Mouse (Mus musculus) retina, adult 2 months (tissue): ENCODE data around the gene Alkbh2.

Experiments used
- DNase-seq: peaks from one replicate; pipeline ENCODE4 v3.0.0-alpha.2; 2012; ENCODE audit warnings: low read depth, low spot score

The Alkbh2 gene

DNA sequence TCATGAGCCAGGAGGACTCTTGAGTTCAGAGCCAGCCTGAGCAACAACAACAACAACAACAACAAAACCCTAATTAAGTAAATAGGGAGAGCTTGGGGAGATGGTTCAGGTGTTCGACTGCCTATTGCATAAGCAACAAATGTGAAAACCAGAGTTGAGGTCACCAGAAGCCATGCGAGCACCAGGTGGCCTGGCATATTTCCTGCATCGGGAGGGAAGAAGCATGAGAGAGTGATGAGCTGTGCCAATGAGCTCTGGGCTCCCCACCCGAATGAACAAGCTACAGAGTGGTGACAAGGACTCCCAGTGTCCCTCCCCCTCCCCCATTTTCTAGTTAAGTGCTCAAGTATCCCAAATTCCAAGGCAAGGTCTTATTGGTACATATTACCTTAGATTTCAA, 26.1 kb downstream of the Alkbh2 start:
- DNase-seq = no peak

DNA sequence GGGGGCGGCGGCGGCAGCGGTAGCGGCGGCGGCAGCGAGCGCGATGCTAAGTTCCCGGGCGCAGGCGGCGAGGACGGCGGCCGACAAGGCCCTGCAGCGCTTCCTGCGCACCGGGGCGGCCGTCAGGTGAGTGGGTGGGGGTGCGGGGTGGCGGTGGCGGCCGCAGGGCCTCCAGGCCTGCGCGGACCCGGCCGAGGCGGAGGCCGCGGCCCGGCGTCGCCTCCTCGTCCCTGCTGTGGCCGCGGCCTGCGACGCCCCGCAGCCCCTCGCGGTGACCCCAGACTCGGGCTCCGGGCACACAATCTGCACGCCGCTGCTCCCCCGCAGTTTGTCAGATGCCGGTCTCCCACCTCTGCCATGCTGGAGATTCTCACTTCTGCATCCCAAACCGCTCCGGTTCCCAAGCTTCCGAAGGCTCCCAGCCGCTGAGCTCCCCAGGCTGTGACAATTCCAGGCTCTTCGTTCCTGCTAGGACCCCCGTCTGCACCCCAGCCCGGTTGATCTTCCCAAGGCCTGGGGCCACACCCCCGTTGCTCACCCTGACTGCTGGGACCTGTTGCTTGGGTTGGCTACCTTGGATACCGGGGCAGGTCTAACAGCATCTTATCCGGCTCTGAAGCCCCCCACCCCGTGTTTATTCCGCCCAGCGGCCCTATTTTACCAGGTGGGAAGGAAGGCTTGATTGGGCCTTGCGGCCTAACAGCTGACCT, 27.5 kb downstream of the Alkbh2 start:
- DNase-seq = no peak

DNA sequence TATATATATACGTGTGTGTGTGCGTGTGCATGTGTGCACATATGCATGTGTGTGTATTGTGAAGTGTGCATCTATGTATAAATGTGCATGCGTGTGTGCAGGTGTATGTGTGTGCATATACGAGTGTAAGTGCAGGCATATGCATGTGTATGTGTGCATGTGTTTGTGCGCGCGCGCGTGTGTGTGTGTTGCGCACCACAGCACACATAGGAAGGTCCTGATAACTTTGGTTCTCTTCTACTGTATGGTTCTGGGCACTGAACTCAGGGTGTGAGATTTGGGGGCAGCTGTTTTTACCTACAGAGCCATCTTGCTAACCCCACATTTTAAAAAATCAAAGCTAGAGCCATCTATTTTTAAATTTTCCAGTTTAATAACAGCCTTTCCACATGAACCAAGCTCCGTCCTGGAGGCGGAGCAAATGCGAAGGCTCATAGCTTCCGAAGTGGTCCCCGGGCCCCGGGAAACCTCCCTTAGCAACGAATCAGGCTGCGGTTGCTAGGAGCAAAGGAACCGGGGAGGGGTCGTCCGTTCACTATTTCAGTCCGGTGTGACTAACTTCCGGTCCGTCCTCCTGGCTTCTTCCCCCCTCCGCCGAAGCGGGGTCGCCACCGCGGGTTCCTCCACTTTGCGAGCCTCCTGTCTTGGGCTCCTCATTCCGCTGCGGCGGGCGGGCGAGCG, 28.2 kb downstream of the Alkbh2 start:
- DNase-seq = peak; percentile 86

DNA sequence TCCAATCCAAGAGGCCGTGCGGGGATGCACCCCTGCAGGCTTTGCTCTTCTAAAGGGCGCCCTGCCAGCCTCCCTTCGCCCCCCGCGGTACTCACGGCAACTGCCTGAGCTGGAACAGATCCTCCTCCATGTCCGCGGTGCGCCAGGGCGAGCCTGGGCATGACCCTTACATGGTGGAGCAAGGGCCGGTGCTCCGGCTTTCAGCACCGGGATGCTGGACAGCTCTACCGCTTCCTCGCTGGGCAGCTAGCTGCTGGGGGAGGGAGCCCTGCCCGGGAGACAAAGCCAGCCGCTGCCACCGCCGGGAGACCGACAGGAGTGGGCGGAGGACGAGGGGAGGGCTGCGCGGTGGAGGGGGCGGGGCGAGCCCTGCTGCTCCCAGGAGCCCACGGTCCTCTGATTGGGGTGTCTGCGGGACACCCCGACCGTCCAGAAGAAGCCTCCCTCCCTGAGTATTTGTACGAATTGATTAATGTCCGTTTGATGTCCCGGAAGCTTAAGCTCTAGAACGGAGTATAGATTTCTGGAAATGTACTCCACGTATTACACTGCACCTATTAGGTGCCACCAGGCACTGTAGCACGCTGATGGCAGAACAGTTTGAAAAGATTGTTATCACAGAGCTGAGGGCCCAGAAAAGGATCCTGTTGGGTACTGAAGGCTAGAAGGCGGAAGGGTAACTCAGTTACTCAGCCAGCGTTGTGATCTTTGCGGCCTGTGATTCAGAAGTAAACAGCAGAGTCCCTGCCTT, 36.8 kb downstream of the Alkbh2 start, which contains the start of gene Svop:
TSS of gene Svop (minus strand) at position 514 of the 751 bp plus-strand sequence.
- DNase-seq = peak; percentile 46

DNA sequence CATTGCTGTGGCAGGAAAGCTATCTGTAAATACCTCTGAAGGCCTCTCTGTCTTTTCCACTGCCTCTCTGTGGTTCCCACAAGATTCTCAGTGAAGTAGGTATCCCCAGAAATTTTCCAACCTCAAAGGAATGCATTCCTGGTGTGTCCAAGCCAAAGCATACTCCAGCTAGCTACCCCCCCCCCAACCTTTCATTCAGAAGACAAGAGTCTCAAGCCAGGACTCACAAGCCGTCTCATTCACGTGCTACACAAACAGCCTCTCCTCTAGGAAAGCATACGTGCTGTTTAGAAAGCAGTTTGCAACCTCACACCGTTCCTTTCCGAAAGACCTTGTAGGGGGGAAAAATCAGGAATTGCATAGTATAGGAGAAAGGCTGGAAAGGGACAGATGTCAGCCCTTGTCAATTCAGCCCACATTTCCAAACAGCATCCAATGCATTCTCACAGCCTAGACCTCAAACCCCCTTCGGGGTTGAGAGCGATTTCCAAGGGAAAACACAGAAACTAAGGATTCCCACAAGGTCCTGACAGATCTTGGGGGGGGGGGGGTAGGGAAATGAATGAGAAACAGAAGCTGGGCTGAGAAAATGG, 37.5 kb downstream of the Alkbh2 start:
- no peak for DNase-seq

DNA sequence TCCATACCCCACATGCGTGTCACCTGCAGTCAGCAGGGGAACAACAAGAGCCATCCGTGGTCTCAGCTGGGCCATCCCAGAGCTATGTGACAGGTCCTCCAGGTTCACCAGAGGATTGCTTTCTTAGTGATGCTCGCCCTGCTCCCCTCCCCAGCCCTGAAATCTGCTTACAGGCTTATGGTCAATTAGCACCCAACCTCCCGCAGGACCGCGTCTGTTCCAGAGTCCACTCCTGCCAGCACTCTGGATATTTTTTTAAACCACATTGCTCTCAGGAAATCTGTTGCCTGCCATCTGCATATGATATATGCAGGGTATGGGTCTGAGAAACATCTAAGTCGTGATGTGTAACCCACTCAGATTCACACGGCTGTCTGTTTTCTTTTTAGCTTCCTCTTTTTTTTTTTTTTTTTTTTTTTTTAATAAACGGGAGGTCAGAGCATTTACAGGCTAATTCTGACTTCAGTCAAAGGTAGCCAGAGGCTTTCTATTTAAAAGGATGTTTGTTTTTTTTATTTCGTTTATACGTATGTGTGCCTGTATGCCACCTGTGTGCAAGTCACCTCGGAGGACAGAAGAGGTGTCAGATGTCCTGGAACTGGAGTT, 40.0 kb downstream of the Alkbh2 start:
- DNase-seq = peak; percentile 75

DNA sequence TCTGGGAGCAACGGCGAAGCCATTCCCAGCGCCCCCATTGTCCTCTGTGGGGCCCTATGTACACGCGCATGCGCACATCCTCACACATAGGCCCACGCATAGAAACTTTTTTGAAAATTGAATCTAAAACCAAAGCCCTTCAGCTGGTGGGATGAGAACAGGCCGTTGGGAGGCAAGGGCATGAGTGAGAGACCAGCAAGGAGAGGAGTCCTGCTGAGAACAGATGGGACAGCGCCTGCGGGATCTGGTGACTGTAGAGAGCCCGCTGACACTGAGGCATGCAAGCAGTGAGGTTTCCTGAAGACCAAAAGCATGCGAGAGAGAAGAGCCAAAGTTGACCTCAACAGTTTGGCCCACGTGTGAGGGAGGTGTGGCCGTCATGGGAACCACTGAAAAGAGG, 42.5 kb downstream of the Alkbh2 start:
- no peak for DNase-seq

DNA sequence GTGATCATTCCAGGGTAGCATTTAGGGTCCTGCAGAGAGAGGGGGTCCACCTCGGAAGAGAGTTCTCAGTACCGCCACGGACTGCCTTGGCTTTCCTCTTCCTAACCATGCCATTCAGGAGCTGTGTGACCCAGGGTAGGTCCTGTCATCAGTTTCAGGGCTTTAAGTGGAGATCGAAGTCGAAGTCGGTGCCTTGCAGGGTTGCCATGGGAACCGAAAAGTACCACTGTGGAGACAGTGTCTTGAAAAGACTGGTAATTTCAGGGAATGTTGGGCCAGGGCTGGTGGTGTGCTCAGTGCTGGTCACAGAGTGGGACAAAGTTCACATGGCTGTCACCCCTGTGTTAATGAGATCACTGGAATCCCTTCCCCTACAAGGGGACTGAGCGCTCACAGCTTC, 51.0 kb downstream of the Alkbh2 start:
- no peak for DNase-seq
